Mouse (Mus musculus) T-helper 17 cell (primary cell): ENCODE results near the gene Inpp5e.

Experiments used
- in situ Hi-C, 2 experiments: fragments of 300-600 bp; cut with MboI, MseI; formaldehyde crosslinking; loops; 1 replicate in 1 of 2; 2 replicates in 1 of 2; pipeline ENCODE4 v1.15.1; 2025; ENCODE audit warnings: high pct_unique_total_duplicates in 2 of 2

Gene Inpp5e

GRCm38 (mm10) chr2:26408515-26409356 is at the start of gene Inpp5e:
Gene Inpp5e (minus strand): TSS chr2:26409203.
- in situ Hi-C loops: no loop called here

DNA sequence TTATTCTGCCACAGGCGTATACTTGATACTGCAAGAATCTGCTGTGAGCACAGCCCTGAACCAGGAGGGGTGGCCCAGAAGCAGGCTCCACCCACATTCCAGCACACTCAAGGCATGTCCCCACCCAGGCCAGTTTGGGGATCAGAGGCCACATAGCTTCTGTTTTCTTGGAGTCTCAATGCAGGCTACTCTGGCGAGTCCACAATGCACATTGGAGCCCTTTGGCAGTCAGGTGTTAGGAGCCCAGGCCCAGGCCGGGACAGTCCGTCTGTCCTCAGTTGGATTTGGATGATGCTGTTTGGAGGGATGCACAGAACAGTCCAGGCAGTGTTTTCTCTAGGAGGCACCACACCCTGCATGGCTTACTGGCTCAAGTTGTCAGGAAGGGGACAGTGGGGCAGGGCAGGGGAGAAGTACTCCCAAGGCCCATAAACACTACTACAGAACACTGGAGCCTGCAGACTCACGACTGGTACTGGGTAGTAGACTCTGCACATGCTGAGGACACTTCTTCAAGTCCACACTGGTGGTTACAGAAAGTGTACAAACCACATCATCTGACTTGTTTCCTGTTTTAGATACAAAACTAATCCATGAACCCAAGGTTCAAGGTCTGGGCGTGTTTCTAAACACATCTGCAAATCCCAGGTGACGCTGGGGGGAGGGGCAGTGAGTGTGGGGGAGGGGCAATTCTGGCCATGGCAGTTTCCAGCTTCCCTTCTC is 49.6 kb upstream of the Inpp5e start:
- in situ Hi-C loops: no loop called here

GRCm38 (mm10) chr2:26449121-26450060 is 40.4 kb upstream of the Inpp5e start:
- in situ Hi-C loops: loop anchor here (5.0 kb wide), 1 partner anchor 113 kb away; no protein-coding TSS in a partner anchor

DNA sequence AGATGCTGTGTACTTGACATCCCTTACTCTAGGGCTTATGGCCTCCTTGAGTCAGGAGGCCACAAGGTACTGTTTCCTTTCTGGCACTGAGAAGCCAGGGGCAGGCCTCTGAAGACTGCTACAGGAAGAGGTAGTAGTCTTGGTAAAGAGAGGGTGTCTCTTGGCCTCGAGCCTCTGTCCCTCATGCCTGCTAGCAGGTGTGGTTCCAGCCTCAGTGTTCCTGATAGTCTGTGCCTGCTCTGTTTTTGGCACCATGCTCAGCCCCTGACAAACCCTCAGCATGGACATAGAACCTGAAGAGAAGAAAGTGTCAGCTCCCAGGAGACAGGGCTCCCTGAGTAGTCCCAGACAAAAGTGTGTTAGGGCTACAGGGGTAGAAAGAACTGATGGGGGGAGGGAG is 38.4 kb upstream of the Inpp5e start:
- in situ Hi-C loops: no loop called here

GRCm38 (mm10) chr2:26446671-26447070 is 37.7 kb upstream of the Inpp5e start:
- in situ Hi-C loops: no loop called here

GRCm38 (mm10) chr2:26445666-26446445 is 36.9 kb upstream of the Inpp5e start:
- in situ Hi-C loops: no loop called here

DNA sequence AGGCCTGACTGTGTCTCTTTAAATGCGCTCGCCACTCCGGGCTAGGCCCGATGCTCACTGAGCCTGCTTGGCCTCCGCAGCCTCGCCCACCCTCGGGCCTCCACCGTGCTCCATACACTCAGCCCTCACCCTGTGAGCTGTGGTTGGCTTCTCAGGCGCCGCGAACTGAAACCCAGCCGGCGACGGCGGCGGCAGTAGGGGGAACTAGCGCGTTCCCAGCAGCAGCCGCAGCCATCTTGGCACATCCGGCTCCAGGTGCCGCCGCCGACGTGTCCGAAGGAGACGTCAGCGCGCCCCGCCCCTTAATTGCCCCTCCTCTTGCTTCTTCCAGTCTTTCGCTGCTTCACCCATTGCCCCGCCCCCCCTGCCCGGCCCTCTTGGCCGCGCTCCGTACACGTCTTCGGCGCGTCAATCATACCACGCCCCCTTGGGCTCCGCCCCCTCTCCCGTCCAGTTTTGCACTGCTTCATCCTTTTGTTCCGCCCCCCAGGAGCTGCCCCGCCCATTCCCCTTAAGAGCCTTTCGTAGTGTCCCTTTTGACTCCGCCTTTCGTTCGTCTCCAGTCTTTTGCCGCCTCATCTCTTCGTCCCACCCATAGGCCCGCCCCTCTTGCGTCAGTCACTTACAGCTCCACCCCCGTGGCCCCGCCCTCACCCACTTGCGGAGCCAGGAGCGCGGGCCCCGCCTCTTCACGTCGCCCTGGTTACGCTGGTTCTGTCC is 36.1 kb upstream of the Inpp5e start, which contains the start of gene Sec16a:
TSS of gene Sec16a (minus strand) at position 271 of the 720 bp plus-strand sequence.
- in situ Hi-C loops: loop anchor here in 1 of 2 experiments (5.0 kb wide), 1 partner anchor 462 kb away; no protein-coding TSS in a partner anchor

- in situ Hi-C loops: loop anchor here in 1 of 2 experiments (5.0 kb wide), 1 partner anchor 463 kb away; no protein-coding TSS in a partner anchor
Measured at GRCm38 (mm10) chr2:26444368-26444767, 35.4 kb upstream of the Inpp5e start.

- in situ Hi-C loops: loop anchor here in 1 of 2 experiments (5.0 kb wide), 1 partner anchor 463 kb away; no protein-coding TSS in a partner anchor
Measured at GRCm38 (mm10) chr2:26443876-26444275, 34.9 kb upstream of the Inpp5e start.

GRCm38 (mm10) chr2:26442843-26443242 is 33.8 kb upstream of the Inpp5e start:
- in situ Hi-C loops: loop anchor here in 1 of 2 experiments (5.0 kb wide), 1 partner anchor 464 kb away; no protein-coding TSS in a partner anchor

DNA sequence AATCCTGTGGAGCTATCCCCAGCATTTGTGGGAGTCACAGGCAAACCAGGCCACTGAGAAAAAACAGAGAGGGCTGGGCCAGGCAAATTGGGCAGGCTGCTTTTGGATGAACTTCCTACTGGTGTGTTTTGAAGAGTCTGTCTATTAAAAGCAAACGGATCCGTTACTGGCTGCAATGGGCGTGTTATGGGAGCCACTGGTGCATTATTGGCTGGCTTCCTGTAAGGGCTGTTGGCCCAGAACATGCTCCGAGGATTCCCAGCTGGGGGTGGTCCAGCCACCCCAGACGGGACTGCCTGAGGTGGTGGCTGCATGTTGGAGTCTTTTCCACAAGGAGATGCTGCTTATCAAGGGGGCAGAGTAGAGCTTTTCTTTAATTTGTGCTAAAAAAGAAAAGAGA is 32.7 kb upstream of the Inpp5e start:
- in situ Hi-C loops: loop anchor here in 1 of 2 experiments (5.0 kb wide), 1 partner anchor 466 kb away; no protein-coding TSS in a partner anchor

DNA sequence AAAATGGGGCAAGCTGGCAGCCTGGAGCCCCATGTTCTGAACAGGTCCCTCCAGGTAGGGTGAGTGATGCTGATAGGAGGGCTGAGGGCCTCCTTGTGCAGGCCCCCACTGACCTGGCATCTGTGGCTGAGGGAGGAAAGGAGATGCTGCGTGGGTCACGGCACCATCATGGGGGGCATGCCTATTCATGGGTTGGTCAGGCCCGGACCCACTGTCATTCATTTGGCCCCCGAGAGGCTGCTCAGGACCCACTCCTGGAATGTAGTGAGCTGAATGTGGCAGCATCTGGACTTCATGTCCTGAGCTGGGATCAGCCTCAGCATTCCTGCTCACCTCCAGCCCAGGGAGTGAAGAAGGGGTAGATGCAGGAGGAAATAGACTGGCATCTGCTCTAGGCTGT is 32.3 kb upstream of the Inpp5e start:
- in situ Hi-C loops: loop anchor here in 1 of 2 experiments (5.0 kb wide), 1 partner anchor 466 kb away; no protein-coding TSS in a partner anchor

DNA sequence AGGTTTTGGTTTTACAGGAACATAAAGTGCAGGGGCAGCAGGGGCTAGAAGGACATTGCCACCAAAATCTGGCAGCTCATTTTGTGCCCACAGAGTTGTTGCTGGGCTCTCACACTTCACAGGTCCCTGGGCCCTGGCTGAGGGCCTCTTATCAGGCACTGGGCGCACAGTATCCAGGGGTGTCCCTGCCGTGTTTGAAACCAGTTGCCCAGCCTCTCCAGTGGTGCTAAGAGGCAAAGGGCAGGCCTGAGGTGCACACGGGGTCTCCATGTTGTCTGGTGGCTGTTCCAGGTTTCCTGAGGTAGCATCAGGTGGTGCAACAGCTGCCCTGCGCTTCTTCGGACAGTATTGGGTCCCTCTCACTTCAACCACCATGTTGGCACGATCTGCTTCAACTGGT is 30.7 kb upstream of the Inpp5e start:
- in situ Hi-C loops: loop anchor here in 1 of 2 experiments (5.0 kb wide), 1 partner anchor 468 kb away; no protein-coding TSS in a partner anchor

- in situ Hi-C loops: no loop called here
Measured at GRCm38 (mm10) chr2:26438373-26438772, 29.4 kb upstream of the Inpp5e start.

DNA sequence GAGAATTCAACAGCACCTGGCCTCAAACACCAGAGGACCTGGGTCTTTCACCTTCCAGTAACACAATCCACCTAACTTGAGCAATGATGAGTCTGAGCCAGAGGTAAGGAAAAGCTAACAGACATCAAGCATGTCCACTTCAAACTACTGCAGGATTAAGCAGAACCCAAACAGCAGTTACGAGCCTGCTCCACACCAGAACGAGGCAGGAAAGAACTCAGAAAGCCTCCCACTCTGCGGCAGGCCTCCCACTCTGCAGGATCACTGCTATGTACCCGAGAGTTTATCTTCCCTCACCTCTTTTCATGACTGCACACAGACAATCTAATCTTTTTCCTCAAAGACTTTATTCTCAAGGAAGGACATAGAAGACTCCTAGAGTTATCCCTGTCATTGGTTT is 28.2 kb upstream of the Inpp5e start:
- in situ Hi-C loops: no loop called here

DNA sequence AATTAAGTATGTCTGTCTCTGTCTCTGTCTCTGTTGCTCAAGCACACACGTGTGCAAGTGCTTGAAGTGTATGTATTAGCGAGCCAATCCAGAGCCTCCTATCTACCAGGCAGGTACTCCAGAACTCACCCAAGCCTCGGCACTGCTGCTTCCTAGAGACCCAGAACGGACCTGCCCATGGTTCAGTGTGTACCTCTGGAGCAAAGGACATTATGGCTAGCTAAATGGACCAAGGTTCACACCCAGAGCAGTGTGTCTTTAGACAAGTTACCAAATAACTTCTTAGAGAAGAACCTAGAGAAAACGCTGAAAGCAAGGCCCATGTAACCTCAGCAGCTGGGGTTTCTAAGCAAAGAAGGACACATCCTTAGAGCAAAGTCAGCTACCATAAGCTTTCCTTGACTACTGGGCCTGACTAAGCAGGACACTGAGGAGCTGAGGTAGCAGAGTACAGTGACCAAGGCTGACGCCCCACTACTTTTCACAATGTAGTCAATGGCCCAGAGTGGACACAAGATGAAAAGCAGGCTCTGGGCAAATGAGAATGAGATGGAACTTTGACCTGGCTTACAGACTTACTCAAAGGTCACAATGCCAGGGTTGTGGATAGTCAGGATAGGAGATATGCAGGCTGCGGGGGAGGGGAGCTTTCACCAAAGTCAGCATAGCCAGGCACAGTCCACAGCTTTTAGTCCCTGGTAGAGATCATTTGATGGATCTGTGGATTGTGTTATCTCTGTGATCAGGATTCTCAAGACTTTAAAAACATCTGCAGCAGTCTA is 26.0 kb upstream of the Inpp5e start:
- in situ Hi-C loops: no loop called here

DNA sequence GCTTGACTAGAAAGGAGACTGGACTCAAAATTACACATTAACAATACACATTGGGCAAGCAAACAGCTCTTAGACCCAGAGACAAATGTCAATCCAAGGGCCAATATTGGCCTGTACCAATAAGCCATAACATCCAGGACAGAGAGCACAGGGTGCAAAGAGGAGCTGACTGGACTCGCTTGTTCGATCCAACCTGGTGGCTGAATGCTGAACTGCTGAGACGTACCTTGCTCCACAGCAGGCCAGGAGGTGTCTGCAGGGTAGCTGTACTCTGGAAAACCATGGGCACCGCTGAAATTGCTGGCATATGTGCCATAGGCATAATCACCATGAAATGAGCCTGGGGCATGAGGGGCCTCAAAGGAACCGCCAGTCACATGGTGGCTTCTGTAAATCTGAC is 20.8 kb upstream of the Inpp5e start:
- in situ Hi-C loops: no loop called here

DNA sequence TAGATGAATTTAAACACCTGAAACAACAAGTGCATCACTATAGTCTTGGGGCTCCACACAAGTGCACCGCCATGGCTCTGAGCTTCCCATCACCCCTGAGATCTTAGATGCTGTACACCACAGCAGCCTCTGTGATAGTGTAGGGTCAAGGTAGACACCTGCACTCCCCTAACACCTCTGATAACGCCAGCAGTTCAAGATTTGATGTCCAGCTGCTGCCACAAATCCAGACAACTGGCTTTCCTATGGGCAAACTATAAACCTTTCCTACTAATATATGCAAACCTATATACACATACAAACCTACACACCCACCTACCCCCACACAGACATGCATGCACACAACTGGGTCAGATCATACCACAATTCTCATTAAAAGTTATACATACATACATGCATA is 15.5 kb upstream of the Inpp5e start:
- in situ Hi-C loops: no loop called here

- in situ Hi-C loops: no loop called here
Measured at GRCm38 (mm10) chr2:26423086-26423485, 14.1 kb upstream of the Inpp5e start.
